Mouse (Mus musculus) liver, adult 2 months (tissue): Measurements from ENCODE around the gene Med16. TPM values are rescaled to one million over a fixed set of nuclear protein-coding genes. Genes with fewer than 3 reads are reported as not detected.
A peak's percentile ranks its signal among the peaks of the same experiment; 100 is the strongest.
"Not testable (repeated sequence)": the region's sequence is repeated elsewhere in the genome, so short reads cannot be mapped to it uniquely, and the experiment has no call there.

Experiments used
- DNase-seq: peaks from one replicate; pipeline ENCODE4 v3.0.0-alpha.2; 2011; ENCODE audit warnings: low read depth, low spot score; ENCODE audit errors: extremely low read depth
- H3K27ac ChIP-seq: fragments of 200-500 bp; replicated peaks from 2 replicates; pipeline ENCODE4 v1.5.1; 2012; ENCODE audit warnings: low read depth, mild to moderate bottlenecking, control low read depth, inconsistent platforms, low read length; ENCODE audit not compliant: insufficient read depth
- H3K27me3 ChIP-seq: fragments of 200-500 bp; 2 replicates; pipeline ENCODE4 v1.6.1; 2012; ENCODE audit warnings: mild to moderate bottlenecking, moderate library complexity, low read length, inconsistent platforms; ENCODE audit not compliant: control insufficient read depth, insufficient read depth
- H3K36me3 ChIP-seq: fragments of 200-500 bp; 2 replicates; pipeline ENCODE4 v1.6.1; 2012; ENCODE audit warnings: low read length, inconsistent platforms; ENCODE audit not compliant: control insufficient read depth, insufficient read depth
- H3K4me1 ChIP-seq: fragments of 200-500 bp; 2 replicates; pipeline ENCODE4 v1.6.1; 2011; ENCODE audit warnings: low read length; ENCODE audit not compliant: control insufficient read depth, insufficient read depth
- H3K4me3 ChIP-seq: fragments of 200-500 bp; 2 replicates; pipeline ENCODE4 v1.5.1; 2011; ENCODE audit warnings: low read depth, mild to moderate bottlenecking, control low read depth, low read length, moderate library complexity; ENCODE audit not compliant: insufficient read depth
- H3K79me2 ChIP-seq: fragments of 200-500 bp; 2 replicates; pipeline ENCODE4 v1.6.1; 2012; ENCODE audit warnings: inconsistent platforms, mild to moderate bottlenecking, low read length, moderate library complexity; ENCODE audit not compliant: control insufficient read depth, insufficient read depth
- H3K9ac ChIP-seq: fragments of 200-500 bp; 2 replicates; pipeline ENCODE4 v1.6.1; 2012; ENCODE audit warnings: low read depth, mild to moderate bottlenecking, control low read depth, inconsistent platforms, low read length
- CTCF ChIP-seq: fragments of 200-500 bp; IDR thresholded peaks from 2 replicates; pipeline ENCODE4 v1.5.1; 2011; ENCODE audit warnings: low read depth, low read length, control low read depth
- POLR2A ChIP-seq: fragments of 200-500 bp; IDR thresholded peaks from 2 replicates; pipeline ENCODE4 v1.6.1; 2011; ENCODE audit warnings: low read length, control low read depth; ENCODE audit not compliant: insufficient read depth; ENCODE audit errors: extremely low read depth
- WGBS: fragments of 180-500 bp; shearing (Covaris S2); methylation state at CpG from one replicate; pipeline ENCODE4 v1.1.7; 2018; 5-methylcytosine and 5-hydroxymethylcytosine counted together
- polyA plus RNA-seq: library from polyadenylated mRNA; depleted of rRNA; stranded (reverse); fragments of >200 nt; gene quantifications from 2 replicates; pipeline ENCODE4 v1.2.3, GENCODE M21; 2012
- total RNA-seq: library from RNA; depleted of rRNA; stranded (reverse); fragments of >200 nt; gene quantifications from 2 replicates; pipeline ENCODE4 v1.2.3, GENCODE M21; 2014

The Med16 gene
- total and polyA plus RNA-seq, 2 experiments = 5.9 to 29.9 TPM

- Histone ChIP-seq H3K79me2 (no peaks in the 10 kb centered on the region), H3K4me3 (no peak within 1 kb of the TSS), H3K36me3 (no peaks in the 10 kb centered on the region), H3K9ac (no peak within 1 kb of the TSS), H3K27ac (peak within 1 kb of the TSS; percentile 40), H3K4me1 (peaks cover 22% of the 10 kb centered on the region), H3K27me3 (no peaks in the 10 kb centered on the region)
- no peak for TF ChIP-seq POLR2A
- no peak for TF ChIP-seq CTCF
- DNase-seq = peak; percentile 85
- WGBS = 28% methylated on average over 6 of the region's 6 CpGs
Measured at GRCm38 (mm10) chr10:79886054-79886453, 22.7 kb downstream of the Med16 start, which contains the start of gene Elane. TSS of gene Elane (plus strand) at chr10:79886247.

GRCm38 (mm10) chr10:79884938-79885337, 23.8 kb downstream of the Med16 start:
- H3K36me3 ChIP-seq, H3K27me3 ChIP-seq, H3K9ac ChIP-seq, H3K79me2 ChIP-seq, H3K4me3 ChIP-seq: not testable (repeated sequence)
- WGBS = 16% methylated on average over 3 of the region's 3 CpGs
- peaks cover 22% of the 10 kb centered on the region for H3K4me1 ChIP-seq
- H3K27ac ChIP-seq = peak overlapping the region; percentile 40
- DNase-seq = peak; percentile 35

- peak; percentile 89 for DNase-seq
- no peak overlapping the region for H3K9ac ChIP-seq
- no peaks in the 10 kb centered on the region for H3K79me2 ChIP-seq
- no peak for TF ChIP-seq CTCF
- no peak for TF ChIP-seq POLR2A
- H3K27me3 ChIP-seq = no peaks in the 10 kb centered on the region
- peak overlapping the region; percentile 36 for H3K27ac ChIP-seq
- H3K36me3 ChIP-seq = no peaks in the 10 kb centered on the region
- WGBS = 21% methylated on average over 4 of the region's 4 CpGs
- peaks cover 22% of the 10 kb centered on the region for H3K4me1 ChIP-seq
- no peak overlapping the region for H3K4me3 ChIP-seq
Measured at GRCm38 (mm10) chr10:79884446-79884845, 24.3 kb downstream of the Med16 start.

GRCm38 (mm10) chr10:79883297-79884084, 25.2 kb downstream of the Med16 start:
- no peaks in the 10 kb centered on the region for H3K27me3 ChIP-seq
- H3K27ac ChIP-seq = peak overlapping the region; percentile 36
- H3K9ac ChIP-seq = no peak overlapping the region
- H3K4me1 ChIP-seq = peaks cover 20% of the 10 kb centered on the region
- H3K36me3 ChIP-seq = no peaks in the 10 kb centered on the region
- no peaks in the 10 kb centered on the region for H3K79me2 ChIP-seq
- TF ChIP-seq CTCF = peak; percentile 85
- no peak for TF ChIP-seq POLR2A
- WGBS = 23% methylated on average over 22 of the region's 22 CpGs
- H3K4me3 ChIP-seq = no peak overlapping the region
- peak; percentile 71 for DNase-seq

- WGBS = 45% methylated on average over 22 of the region's 22 CpGs
- Histone ChIP-seq H3K4me1 (peaks cover 22% of the 10 kb centered on the region), H3K27ac (no peak overlapping the region), H3K27me3 (no peaks in the 10 kb centered on the region), H3K79me2 (no peaks in the 10 kb centered on the region), H3K36me3 (no peaks in the 10 kb centered on the region), H3K9ac (no peak overlapping the region; the same call in 1 of the 2 replicates), H3K4me3 (no peak overlapping the region)
- DNase-seq = no peak
- TF ChIP-seq POLR2A = no peak
- no peak for TF ChIP-seq CTCF
Measured at GRCm38 (mm10) chr10:79881981-79882380, 26.7 kb downstream of the Med16 start.

- WGBS = 15% methylated on average over 9 of the region's 9 CpGs
- no peak overlapping the region for H3K9ac ChIP-seq
Measured at GRCm38 (mm10) chr10:79880721-79881120, 28.0 kb downstream of the Med16 start.

More at GRCm38 (mm10) chr10:79880721-79881120, 28.0 kb downstream of the Med16 start:
- Histone ChIP-seq H3K27ac (no peak overlapping the region), H3K36me3 (no peaks in the 10 kb centered on the region), H3K27me3 (no peaks in the 10 kb centered on the region), H3K4me3 (no peak overlapping the region), H3K4me1 (peaks cover 17% of the 10 kb centered on the region), H3K79me2 (no peaks in the 10 kb centered on the region)
- TF ChIP-seq POLR2A (no peak), CTCF (no peak)
- peak; percentile 55 for DNase-seq
